Mouse (Mus musculus): ENCODE measurements around the gene Atg4a-ps. TPM values are rescaled to one million over a fixed set of nuclear protein-coding genes. Genes with fewer than 3 reads are reported as not detected.
A peak's percentile ranks its signal among the peaks of the same experiment; 100 is the strongest.
"Not testable (repeated sequence)": the region's sequence is repeated elsewhere in the genome, so short reads cannot be mapped to it uniquely, and the experiment has no call there.

The Atg4a-ps gene
- polyA plus RNA-seq (2016; fragmentation: Nextera tagmentation; extraction: Ambion mirVana), result 0.10 and 0.11 TPM in 2 replicates

DNA sequence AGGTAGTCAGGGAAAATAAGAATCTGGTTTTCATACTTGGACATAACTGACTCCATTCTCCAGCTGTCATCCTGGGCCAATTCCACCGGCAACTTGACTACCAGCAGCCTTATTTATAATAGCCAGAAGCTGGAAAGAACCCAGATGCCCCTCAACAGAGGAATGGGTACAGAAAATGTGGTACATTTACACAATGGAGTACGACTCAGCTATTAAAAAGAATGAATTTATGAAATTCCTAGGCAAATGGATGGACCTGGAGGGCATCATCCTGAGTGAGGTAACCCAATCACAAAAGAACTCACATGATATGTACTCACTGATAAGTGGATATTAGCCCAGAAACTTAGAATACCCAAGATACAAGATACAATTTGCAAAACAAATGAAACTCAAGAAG, at the start of gene Atg4a-ps:
Gene Atg4a-ps, minus strand, starts transcription at position 101 of the 400 bp plus-strand sequence.
- DNase-seq (ENCODE audit: low spot score); H3K4me3 ChIP-seq; H3K9me3 ChIP-seq (replicated peaks); H3K36me3 ChIP-seq; H3K27me3 ChIP-seq (ENCODE audit: low read depth, poor library complexity, severe bottlenecking); H3K27ac ChIP-seq (replicated peaks): not testable (repeated sequence)
- H3K4me1 ChIP-seq, result peaks cover 19% of the 10 kb centered on the region
- 92% methylated on average over 2 of the region's 2 CpGs for WGBS

DNA sequence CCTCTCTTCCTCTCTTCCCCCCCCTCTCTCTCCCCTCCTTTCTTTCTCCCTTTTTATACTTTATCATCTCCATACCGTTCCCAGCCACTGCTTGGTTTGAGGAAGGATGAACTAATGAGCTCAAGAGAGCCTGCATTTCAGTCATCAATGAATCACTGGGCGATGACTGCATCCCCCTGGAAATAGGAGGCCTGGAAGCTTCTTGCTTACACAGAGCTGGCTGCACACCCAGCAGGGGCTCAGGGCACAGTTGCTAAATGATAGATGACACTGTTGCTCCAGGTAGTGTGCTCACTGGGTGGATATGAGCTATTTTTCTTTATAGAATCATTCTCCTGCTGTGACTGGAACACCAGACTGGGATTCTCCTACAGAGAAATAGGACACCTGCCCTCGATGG, 49.7 kb upstream of the Atg4a-ps start:
- Histone ChIP-seq H3K36me3 (no peaks in the 10 kb centered on the region), H3K9me3 (replicated peaks) (no peaks in the 10 kb centered on the region), H3K27me3 (ENCODE audit: low read depth, poor library complexity, severe bottlenecking) (no peaks in the 10 kb centered on the region), H3K27ac (replicated peaks) (no peak overlapping the region), H3K4me3 (no peak overlapping the region), H3K4me1 (no peaks in the 10 kb centered on the region)
- WGBS, result 77% methylated on average over 3 of the region's 3 CpGs
- DNase-seq (ENCODE audit: low spot score), result no peak

DNA sequence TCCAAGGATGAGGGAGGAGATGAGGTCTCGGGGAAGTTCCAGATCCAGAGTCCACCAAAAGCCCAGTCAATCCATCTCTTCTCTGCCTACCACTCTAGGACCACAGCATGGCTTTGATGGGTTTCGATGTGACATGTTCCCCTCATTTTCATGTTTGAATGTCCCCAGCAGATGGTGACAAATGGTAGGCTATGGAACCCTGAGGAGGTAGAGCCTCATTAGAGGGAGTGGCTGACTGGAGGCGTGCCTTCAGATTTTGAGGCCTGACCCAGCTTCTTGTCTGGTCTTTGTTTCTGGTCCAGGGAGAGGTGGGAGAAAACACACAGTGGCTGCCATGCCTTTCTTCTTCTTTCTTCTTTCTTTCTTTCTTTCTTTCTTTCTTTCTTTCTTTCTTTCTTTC, 44.6 kb upstream of the Atg4a-ps start:
- no peak overlapping the region for H3K4me3 ChIP-seq
- DNase-seq (ENCODE audit: low spot score), result no peak
- no peaks in the 10 kb centered on the region for H3K9me3 ChIP-seq (replicated peaks)
- H3K27me3 ChIP-seq (ENCODE audit: low read depth, poor library complexity, severe bottlenecking), result no peaks in the 10 kb centered on the region
- H3K36me3 ChIP-seq, result no peaks in the 10 kb centered on the region
- H3K4me1 ChIP-seq, result no peaks in the 10 kb centered on the region
- WGBS, result 86% methylated on average over 3 of the region's 3 CpGs
- H3K27ac ChIP-seq (replicated peaks), result no peak overlapping the region

DNA sequence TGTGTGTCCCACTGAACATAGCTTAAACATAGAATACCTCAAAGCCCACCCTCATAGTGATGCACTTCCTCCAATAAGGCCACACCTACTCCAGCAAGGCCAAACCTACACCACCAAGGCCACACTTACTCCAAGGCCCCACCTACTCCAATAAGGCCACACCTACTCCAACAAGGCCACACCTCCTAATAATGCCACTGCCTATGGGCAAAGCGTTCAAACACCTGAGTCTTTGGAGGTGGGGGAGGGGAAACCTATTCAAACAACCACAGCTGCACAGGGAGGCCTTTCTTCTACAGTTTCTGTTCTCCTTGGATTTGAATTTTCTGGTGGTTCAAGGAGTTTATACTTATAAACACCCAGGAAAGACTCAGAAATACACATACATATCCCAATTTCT, 43.2 kb upstream of the Atg4a-ps start:
- Histone ChIP-seq H3K4me1 (no peaks in the 10 kb centered on the region), H3K9me3 (replicated peaks) (no peaks in the 10 kb centered on the region), H3K27me3 (ENCODE audit: low read depth, poor library complexity, severe bottlenecking) (peaks cover 10% of the 10 kb centered on the region; the same call in 1 of the 2 replicates), H3K36me3 (no peaks in the 10 kb centered on the region), H3K4me3 (no peak overlapping the region), H3K27ac (replicated peaks) (no peak overlapping the region)
- DNase-seq (ENCODE audit: low spot score), result no peak
- WGBS, result 74% methylated on average over 1 of the region's 1 CpGs

DNA sequence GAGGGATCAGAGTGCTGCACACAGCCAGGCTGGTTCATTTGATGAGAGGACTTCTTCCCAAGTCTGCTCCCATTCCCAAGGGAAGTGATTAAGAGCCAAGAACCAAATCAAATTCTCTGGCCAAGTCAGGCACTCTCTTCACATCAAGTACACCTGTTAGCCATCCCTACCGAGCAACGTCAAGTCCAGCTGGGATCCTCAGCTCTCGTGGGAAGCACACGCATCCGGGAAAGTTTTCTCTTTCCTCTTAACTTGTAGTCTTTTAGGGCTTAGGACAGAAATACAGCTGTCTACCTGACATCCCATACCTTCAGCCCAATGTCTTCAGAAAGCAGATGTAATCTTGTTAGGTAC, 38.1 kb upstream of the Atg4a-ps start:
- DNase-seq (ENCODE audit: low spot score), result no peak
- no peaks in the 10 kb centered on the region for H3K36me3 ChIP-seq
- 42% methylated on average over 5 of the region's 5 CpGs for WGBS
- H3K27ac ChIP-seq (replicated peaks), result no peak overlapping the region
- H3K9me3 ChIP-seq (replicated peaks), result no peaks in the 10 kb centered on the region
- peaks cover 37% of the 10 kb centered on the region for H3K27me3 ChIP-seq (ENCODE audit: low read depth, poor library complexity, severe bottlenecking)
- H3K4me3 ChIP-seq, result peak overlapping the region; percentile 42; the same call in 1 of the 2 replicates
- H3K4me1 ChIP-seq, result peaks cover 26% of the 10 kb centered on the region

DNA sequence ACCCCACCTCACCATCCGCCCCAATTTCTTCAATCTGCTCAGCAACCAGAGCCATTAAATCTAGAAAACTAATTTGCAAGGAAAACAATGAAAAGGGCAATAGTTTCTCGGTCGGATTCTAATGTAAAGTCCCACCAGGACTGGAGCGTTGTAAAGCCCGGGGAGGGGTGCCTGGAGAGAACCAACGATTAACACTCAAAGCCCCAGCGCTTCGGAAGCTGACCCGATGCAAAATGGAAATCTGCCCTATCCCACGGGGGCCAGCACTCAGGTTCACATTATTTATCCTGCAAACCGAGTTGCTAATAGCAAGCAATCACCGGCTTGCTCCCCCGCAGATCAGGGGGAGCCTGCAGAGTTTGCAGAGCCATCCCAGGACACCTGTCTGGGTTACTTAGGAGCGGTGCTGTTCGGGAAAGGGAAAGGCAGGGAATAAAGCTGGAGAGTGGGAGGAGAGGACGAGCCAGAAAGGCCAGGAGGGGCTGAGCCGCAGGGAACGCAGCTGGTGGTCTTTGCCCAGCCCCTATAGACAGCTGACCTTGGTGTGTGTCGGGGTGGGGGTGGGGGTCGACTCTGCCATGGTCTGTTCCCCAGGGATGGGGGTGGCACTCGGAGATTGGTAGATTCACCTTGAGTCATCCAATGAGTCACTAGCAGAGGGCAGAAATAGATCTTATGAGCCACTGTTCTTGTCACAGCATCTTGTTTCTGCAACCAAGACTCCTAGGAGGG, 37.5 kb upstream of the Atg4a-ps start:
- peak overlapping the region; percentile 42 for H3K4me3 ChIP-seq
- DNase-seq (ENCODE audit: low spot score), result peak; percentile 29
- H3K27ac ChIP-seq (replicated peaks), result peak overlapping the region; percentile 57

DNA sequence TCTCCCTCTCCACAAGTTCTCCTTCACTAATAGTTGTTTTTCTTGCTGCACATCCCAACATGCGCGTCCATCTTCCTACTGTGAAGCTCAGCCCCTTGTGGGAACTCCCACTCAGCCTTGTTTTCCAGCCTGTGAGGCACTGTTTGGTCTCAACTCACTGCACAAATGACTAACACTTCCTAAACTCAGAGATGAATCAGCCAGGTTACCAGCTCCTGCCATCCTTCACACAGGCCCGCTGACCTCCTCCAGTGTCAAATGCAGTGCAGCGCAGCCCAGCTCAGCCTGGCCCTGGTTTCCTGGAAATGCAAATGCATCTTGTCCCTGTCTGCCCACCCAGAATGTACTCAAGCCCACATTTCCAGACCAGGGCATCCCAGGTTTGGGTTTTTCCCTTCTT, 36.6 kb upstream of the Atg4a-ps start:
- H3K4me3 ChIP-seq, result no peak overlapping the region
- H3K4me1 ChIP-seq, result peaks cover 31% of the 10 kb centered on the region
- H3K27ac ChIP-seq (replicated peaks), result peak overlapping the region; percentile 38; the same call in 1 of the 2 replicates
- peaks cover 37% of the 10 kb centered on the region for H3K27me3 ChIP-seq (ENCODE audit: low read depth, poor library complexity, severe bottlenecking)
- H3K9me3 ChIP-seq (replicated peaks), result no peaks in the 10 kb centered on the region
- DNase-seq (ENCODE audit: low spot score), result peak; percentile 14
- WGBS, result 44% methylated on average over 4 of the region's 4 CpGs
- H3K36me3 ChIP-seq, result no peaks in the 10 kb centered on the region

More for the DNA sequence above, 37.5 kb upstream of the Atg4a-ps start:
- Histone ChIP-seq H3K27me3 (ENCODE audit: low read depth, poor library complexity, severe bottlenecking) (peaks cover 37% of the 10 kb centered on the region), H3K4me1 (peaks cover 31% of the 10 kb centered on the region), H3K36me3 (no peaks in the 10 kb centered on the region), H3K9me3 (replicated peaks) (no peaks in the 10 kb centered on the region)
- WGBS, result 5% methylated on average over 21 of the region's 21 CpGs

DNA sequence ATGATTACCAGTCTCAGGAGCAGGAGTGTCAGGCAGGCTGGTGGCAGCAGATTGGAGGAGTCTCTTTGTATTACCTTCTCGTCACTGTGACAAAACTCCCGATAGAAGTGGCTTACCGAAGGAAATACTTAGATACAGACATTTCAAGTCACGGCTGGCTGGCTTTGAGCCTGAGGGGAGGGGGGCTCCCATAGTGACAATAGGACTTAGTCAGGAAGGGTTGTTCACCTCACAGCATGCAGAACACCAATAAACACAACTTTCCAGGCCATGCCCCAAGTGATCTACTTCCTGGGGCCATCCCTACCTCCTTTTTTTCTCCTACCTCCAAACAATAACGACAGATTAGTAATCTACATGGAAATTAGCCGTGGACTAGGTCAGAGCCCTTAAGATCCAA, 32.9 kb upstream of the Atg4a-ps start:
- Histone ChIP-seq H3K27me3 (ENCODE audit: low read depth, poor library complexity, severe bottlenecking) (peaks cover 26% of the 10 kb centered on the region), H3K4me1 (peaks cover 29% of the 10 kb centered on the region), H3K27ac (replicated peaks) (no peak overlapping the region), H3K36me3 (no peaks in the 10 kb centered on the region), H3K9me3 (replicated peaks) (no peaks in the 10 kb centered on the region), H3K4me3 (no peak overlapping the region)
- peak; percentile 17 for DNase-seq (ENCODE audit: low spot score)
- 17% methylated on average over 6 of the region's 6 CpGs for WGBS

DNA sequence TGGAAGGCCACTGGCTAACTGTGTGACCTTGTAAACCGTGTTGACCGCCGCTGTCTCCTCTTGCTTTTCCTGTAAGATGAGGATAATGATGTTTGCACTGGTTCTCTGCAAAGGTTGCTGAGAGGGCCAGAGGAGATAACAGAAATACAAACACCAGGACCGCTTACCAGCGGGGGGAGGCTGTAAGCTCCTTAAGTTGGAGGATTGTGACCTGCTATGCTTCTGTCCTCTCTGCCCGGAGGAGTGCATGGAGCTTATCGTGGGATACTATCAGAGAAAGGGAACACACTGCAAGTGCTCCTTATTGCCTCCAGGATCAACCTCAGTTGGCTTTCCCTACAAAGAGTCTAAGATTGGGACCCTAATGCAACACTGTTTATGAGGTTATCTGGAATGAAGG, 26.8 kb upstream of the Atg4a-ps start:
- H3K27ac ChIP-seq (replicated peaks), result no peak overlapping the region
- DNase-seq (ENCODE audit: low spot score), result no peak
- no peaks in the 10 kb centered on the region for H3K36me3 ChIP-seq
- WGBS, result 27% methylated on average over 7 of the region's 7 CpGs
- no peaks in the 10 kb centered on the region for H3K9me3 ChIP-seq (replicated peaks)
- H3K4me1 ChIP-seq, result peaks cover 7% of the 10 kb centered on the region
- peaks cover 5% of the 10 kb centered on the region; the same call in 1 of the 2 replicates for H3K27me3 ChIP-seq (ENCODE audit: low read depth, poor library complexity, severe bottlenecking)
- H3K4me3 ChIP-seq, result no peak overlapping the region

DNA sequence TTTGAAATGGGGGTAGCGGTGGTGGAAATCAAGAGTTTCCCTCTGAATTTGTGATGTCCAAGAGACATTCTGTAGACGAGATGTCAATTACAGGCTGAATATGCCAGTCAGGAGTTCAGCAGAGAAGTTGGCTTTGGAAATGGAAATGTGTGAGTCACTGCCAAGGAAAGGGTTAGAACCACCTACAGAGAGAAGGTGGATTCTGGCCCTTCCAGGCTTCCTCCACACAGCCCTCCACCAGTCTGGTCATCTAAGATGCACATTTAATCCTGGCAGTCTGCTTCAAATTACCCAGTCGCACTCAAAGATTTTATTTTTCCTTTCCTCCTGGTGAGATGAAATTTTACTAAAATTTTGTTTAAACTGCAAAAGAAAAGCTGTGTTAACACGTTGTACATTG, 26.2 kb upstream of the Atg4a-ps start:
- H3K36me3 ChIP-seq, result no peaks in the 10 kb centered on the region
- H3K27ac ChIP-seq (replicated peaks), result no peak overlapping the region
- no peaks in the 10 kb centered on the region for H3K9me3 ChIP-seq (replicated peaks)
- DNase-seq (ENCODE audit: low spot score), result no peak
- H3K4me3 ChIP-seq, result no peak overlapping the region
- WGBS, result 79% methylated on average over 4 of the region's 4 CpGs
- peaks cover 7% of the 10 kb centered on the region for H3K4me1 ChIP-seq
- H3K27me3 ChIP-seq (ENCODE audit: low read depth, poor library complexity, severe bottlenecking), result peaks cover 5% of the 10 kb centered on the region; the same call in 1 of the 2 replicates

DNA sequence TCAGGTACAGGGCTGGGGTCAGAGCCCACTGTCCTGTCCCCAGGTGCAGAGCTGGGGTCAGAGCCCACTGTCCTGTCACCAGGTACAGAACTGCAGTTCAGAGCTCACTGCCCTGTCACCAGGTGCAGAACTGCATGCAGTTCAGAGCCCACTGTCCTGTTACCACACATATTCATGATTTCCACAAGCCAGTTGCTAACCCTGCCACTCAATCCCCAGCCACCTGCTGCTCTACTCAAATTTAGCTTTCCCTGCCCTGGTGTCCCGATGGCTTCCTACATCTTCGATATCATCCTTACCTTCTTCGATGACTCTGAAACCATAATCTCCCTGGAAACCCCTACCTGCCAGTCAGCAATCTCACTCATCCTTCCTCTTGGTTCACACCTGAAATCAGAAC, 17.5 kb upstream of the Atg4a-ps start:
- Histone ChIP-seq H3K4me3 (no peak overlapping the region), H3K27me3 (ENCODE audit: low read depth, poor library complexity, severe bottlenecking) (no peaks in the 10 kb centered on the region), H3K36me3 (no peaks in the 10 kb centered on the region), H3K9me3 (replicated peaks) (no peaks in the 10 kb centered on the region), H3K4me1 (no peaks in the 10 kb centered on the region), H3K27ac (replicated peaks) (no peak overlapping the region)
- DNase-seq (ENCODE audit: low spot score), result no peak
- 97% methylated on average over 3 of the region's 3 CpGs for WGBS

DNA sequence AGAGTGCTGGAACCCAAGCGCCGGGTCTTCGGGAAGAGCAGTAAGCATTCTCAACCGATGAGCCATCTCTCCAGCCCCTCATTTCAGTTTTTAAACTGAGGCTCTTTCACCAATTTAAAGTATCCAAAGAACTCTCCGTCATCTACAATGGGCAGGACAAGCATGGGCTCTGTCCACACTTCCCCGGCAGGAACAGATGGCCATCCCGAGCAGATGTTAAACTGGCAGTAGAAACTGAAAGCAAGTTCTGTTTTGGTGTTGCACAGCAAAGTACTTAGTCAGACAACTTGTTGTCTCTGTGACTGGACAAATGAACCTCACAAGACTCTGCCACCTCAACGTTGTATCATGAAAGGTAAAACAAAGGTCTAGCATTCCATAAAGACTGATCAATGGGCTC, 15.8 kb upstream of the Atg4a-ps start:
- no peaks in the 10 kb centered on the region for H3K4me1 ChIP-seq
- no peaks in the 10 kb centered on the region for H3K36me3 ChIP-seq
- no peak overlapping the region for H3K27ac ChIP-seq (replicated peaks)
- 90% methylated on average over 8 of the region's 8 CpGs for WGBS
- no peaks in the 10 kb centered on the region for H3K9me3 ChIP-seq (replicated peaks)
- DNase-seq (ENCODE audit: low spot score), result no peak
- H3K4me3 ChIP-seq, result no peak overlapping the region
- no peaks in the 10 kb centered on the region for H3K27me3 ChIP-seq (ENCODE audit: low read depth, poor library complexity, severe bottlenecking)

DNA sequence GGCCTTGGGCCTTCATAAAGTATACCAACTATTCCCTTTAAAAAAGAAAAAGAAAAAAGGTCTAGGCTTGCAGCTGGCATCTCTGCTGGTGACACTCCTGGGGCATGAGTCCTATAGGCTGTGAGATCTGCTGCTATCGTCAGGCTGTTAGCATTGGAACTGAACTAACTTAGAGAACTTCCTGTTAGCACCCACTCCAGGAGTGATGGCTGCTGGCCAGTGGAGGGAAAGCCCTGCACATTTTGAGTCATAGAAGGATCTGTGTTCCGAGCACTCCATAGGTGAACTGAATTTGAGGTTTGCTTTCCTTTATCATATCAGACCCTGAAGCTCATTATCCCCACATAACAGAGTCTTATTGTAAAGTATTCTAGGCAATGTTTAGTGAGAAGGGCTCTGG, 14.1 kb upstream of the Atg4a-ps start:
- Histone ChIP-seq H3K4me3 (no peak overlapping the region), H3K9me3 (replicated peaks) (no peaks in the 10 kb centered on the region), H3K36me3 (no peaks in the 10 kb centered on the region), H3K27me3 (ENCODE audit: low read depth, poor library complexity, severe bottlenecking) (no peaks in the 10 kb centered on the region), H3K27ac (replicated peaks) (no peak overlapping the region), H3K4me1 (no peaks in the 10 kb centered on the region)
- WGBS, result 78% methylated on average over 2 of the region's 2 CpGs
- no peak for DNase-seq (ENCODE audit: low spot score)

Measured in midbrain, embryonic 10.5 days (tissue).